Mouse (Mus musculus) megakaryocyte, embryonic 14.5 days (primary cell): ENCODE results near the gene Mup20.

Source experiments
- FLI1 ChIP-seq: IDR thresholded peaks from 2 replicates; pipeline ENCODE4 v1.6.1; 2012; ENCODE audit warnings: low read length, inconsistent platforms, mixed read lengths
- GATA1 ChIP-seq: IDR thresholded peaks from 3 replicates; pipeline ENCODE4 v1.6.1; 2012; ENCODE audit warnings: mixed read lengths, low read length, inconsistent platforms, borderline replicate concordance

GRCm38 (mm10) chr4:62087241-62087640 lies 33.3 kb upstream of the Mup20 start, which contains the start of gene Mup3:
- TF ChIP-seq FLI1 (no peak), GATA1 (no peak)
